Mouse (Mus musculus) liver, embryonic 11.5 days (tissue): ENCODE results near the gene Fam71e1. TPM values are rescaled to one million over a fixed set of nuclear protein-coding genes. Genes with fewer than 3 reads are reported as not detected.

Source experiments
- ATAC-seq: fragments of 200-750 bp; cut with Nextera tagmentation; replicated peaks from 2 replicates; pipeline ENCODE4 v1.8.0; 2017; ENCODE audit warnings: moderate number of reproducible peaks, mild to moderate bottlenecking, moderate TSS enrichment, moderate library complexity; ENCODE audit not compliant: low FRiP score
- DNase-seq: peaks from one replicate; pipeline ENCODE4 v3.0.0-alpha.2; 2017; ENCODE audit warnings: low spot score
- H3K27ac ChIP-seq: fragments of 300-500 bp; sonication (generic); 2 replicates; pipeline ENCODE4 v1.5.1; 2014; ENCODE audit warnings: mild to moderate bottlenecking, low read depth, low read length, control low read depth
- H3K27me3 ChIP-seq: fragments of 300-500 bp; sonication (generic); replicated peaks from 2 replicates; pipeline ENCODE4 v1.6.1; 2014; ENCODE audit warnings: low read length, mixed read lengths; ENCODE audit not compliant: control insufficient read depth, insufficient read depth
- H3K36me3 ChIP-seq: fragments of 300-500 bp; sonication (generic); 2 replicates; pipeline ENCODE4 v1.6.1; 2014; ENCODE audit warnings: mild to moderate bottlenecking, low read length, moderate library complexity, mixed read lengths; ENCODE audit not compliant: control insufficient read depth, insufficient read depth
- H3K4me1 ChIP-seq: fragments of 300-500 bp; sonication (generic); replicated peaks from 2 replicates; pipeline ENCODE4 v1.6.1; 2014; ENCODE audit warnings: low read length, mixed read lengths; ENCODE audit not compliant: control insufficient read depth, insufficient read depth
- H3K4me2 ChIP-seq: fragments of 300-500 bp; sonication (generic); 2 replicates; pipeline ENCODE4 v1.6.1; 2014; ENCODE audit warnings: mild to moderate bottlenecking, control low read depth, moderate library complexity
- H3K4me3 ChIP-seq: fragments of 300-500 bp; sonication (generic); 2 replicates; pipeline ENCODE4 v1.5.1; 2014; ENCODE audit warnings: low read depth, low read length, control low read depth
- H3K9ac ChIP-seq: fragments of 300-500 bp; sonication (generic); 2 replicates; pipeline ENCODE4 v1.6.1; 2014; ENCODE audit warnings: low read depth, low read length, control low read depth
- H3K9me3 ChIP-seq: fragments of 300-500 bp; sonication (generic); 2 replicates; pipeline ENCODE4 v1.6.1; 2016; ENCODE audit warnings: low read length, inconsistent platforms, mixed read lengths; ENCODE audit not compliant: control insufficient read depth
- WGBS: fragments of 180-500 bp; shearing (Covaris S2); extraction: QIAGEN DNeasy Blood & Tissue Kit; methylation state at CpG from one replicate; pipeline ENCODE4 v1.1.7; 2014; 5-methylcytosine and 5-hydroxymethylcytosine counted together
- polyA plus RNA-seq: library from polyadenylated mRNA; unstranded; fragments of >200 nt; fragmentation: Nextera tagmentation; extraction: Ambion mirVana; gene quantifications from 2 replicates; pipeline ENCODE4 v1.2.1, GENCODE M21; 2014

Gene Fam71e1
- polyA plus RNA-seq, 1 experiment from 2014 or later: 5.9 TPM

DNA sequence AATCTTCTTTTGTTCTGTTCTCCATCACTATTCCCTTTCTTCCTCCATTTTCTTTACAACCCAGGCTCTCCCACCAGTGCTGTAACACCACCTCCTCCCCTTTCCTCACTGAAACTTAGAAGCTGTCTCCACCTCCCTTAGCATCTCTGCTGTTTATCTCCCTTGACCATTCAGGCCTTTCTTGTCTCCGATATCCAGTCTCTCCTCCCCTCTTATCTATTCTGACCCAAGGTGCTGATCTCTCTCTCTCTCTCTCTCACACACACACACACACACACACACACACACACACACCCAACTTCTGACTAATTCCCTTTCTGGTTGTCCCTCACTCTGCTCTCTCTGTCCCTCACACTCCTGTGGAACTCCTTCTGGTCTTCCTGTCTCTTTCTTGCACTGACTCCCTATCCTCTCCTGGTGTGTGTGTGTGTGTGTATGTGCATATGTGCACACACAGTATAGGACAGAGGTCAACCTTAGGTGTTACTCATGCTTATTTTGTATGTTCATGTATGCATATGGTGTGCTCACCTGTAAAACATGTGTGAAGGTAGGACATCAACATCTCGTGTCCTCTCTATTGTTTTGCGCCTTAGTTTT is 13.4 kb upstream of the Fam71e1 start:
- WGBS: 50% methylated on average over 3 of the region's 3 CpGs
- DNase-seq (no peak), ATAC-seq (peak; percentile 93)
- Histone ChIP-seq H3K27me3 (peaks cover 36% of the 10 kb centered on the region), H3K4me2 (peak overlapping the region; percentile 56), H3K9ac (peak overlapping the region; percentile 53), H3K36me3 (no peaks in the 10 kb centered on the region), H3K27ac (peak overlapping the region; percentile 82), H3K4me1 (peaks cover 11% of the 10 kb centered on the region), H3K9me3 (no peaks in the 10 kb centered on the region), H3K4me3 (no peak overlapping the region)

DNA sequence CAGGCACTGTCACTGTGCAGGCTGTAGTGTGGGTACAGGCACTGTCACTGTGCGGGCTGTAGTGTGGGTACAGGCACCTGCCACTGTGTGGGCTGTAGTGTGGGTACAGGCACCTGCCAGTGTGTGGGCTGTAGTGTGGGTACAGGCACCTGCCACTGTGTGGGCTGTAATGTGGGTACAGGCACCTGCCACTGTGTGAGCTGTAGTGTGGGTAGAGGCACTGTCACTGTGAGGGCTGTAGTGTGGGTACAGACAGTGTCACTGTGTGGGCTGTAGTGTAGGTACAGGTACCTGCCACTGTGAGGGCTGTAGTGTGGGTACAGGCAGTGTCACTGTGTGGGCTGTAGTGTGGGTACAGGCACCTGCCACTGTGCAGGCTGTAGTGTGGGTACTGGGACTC is 12.3 kb upstream of the Fam71e1 start:
- Histone ChIP-seq H3K27me3 (peaks cover 26% of the 10 kb centered on the region), H3K4me3 (no peak overlapping the region), H3K4me2 (no peak overlapping the region), H3K36me3 (peaks cover 3% of the 10 kb centered on the region; the same call in 1 of the 2 replicates), H3K4me1 (peaks cover 11% of the 10 kb centered on the region), H3K27ac (peak overlapping the region; percentile 48; the same call in 1 of the 2 replicates), H3K9ac (no peak overlapping the region), H3K9me3 (no peaks in the 10 kb centered on the region)
- ATAC-seq (no peak), DNase-seq (no peak)
- WGBS: 75% methylated on average over 1 of the region's 1 CpGs

- H3K9ac ChIP-seq: no peak overlapping the region
- DNase-seq (peak; percentile 78), ATAC-seq (peak; percentile 17; the same call in 1 of the 2 replicates)
- 36% methylated on average over 5 of the region's 5 CpGs for WGBS
- peaks cover 18% of the 10 kb centered on the region for H3K27me3 ChIP-seq
- peaks cover 11% of the 10 kb centered on the region for H3K4me1 ChIP-seq
- H3K9me3 ChIP-seq: no peaks in the 10 kb centered on the region
- H3K36me3 ChIP-seq: peaks cover 6% of the 10 kb centered on the region; the same call in 1 of the 2 replicates
- peak overlapping the region; percentile 48 for H3K27ac ChIP-seq
- H3K4me3 ChIP-seq: no peak overlapping the region
- H3K4me2 ChIP-seq: no peak overlapping the region
These were observed 11.4 kb upstream of the Fam71e1 start for GRCm38 (mm10) chr7:44484841-44485571.

DNA sequence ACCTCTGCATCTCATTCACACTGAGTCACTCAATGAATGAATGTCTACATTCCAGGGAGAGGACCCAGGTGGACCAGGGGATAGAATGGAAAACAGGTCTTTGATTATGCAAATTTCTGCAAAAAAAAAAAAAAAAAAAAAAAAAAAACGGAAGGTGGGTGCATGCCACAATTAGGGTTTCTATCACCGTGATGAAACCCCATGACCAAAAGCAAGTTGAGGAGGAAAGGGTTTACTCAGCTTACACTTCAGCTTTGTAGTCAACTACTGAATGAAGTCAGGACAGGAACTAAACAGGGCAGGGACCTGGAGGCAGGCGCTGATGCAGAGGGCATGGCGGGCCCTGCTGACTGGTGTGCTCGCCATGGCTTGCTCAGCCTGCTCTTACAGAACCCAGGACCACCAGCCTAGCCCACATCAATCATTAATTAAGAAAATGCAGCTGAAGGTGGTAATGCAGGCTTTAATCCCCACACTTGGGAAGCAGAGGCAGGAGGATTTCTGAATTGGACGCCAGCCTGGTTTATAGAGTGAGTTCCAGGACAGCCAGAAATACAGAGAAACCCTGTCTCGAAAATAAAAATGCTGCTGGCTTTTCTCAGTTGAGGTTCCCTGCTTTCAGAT is 10.7 kb upstream of the Fam71e1 start:
- H3K4me2 ChIP-seq: no peak overlapping the region
- H3K9me3 ChIP-seq: no peaks in the 10 kb centered on the region
- WGBS: 69% methylated on average over 6 of the region's 7 CpGs
- H3K36me3 ChIP-seq: peaks cover 11% of the 10 kb centered on the region; the same call in 1 of the 2 replicates
- peaks cover 11% of the 10 kb centered on the region for H3K27me3 ChIP-seq
- no peak overlapping the region for H3K4me3 ChIP-seq
- no peak overlapping the region for H3K27ac ChIP-seq
- H3K4me1 ChIP-seq: peaks cover 11% of the 10 kb centered on the region
- DNase-seq (no peak), ATAC-seq (no peak)
- H3K9ac ChIP-seq: no peak overlapping the region

GRCm38 (mm10) chr7:44486927-44487575 is 9.3 kb upstream of the Fam71e1 start:
- ATAC-seq (no peak), DNase-seq (no peak)
- Histone ChIP-seq H3K4me1 (peaks cover 11% of the 10 kb centered on the region), H3K4me3 (no peak overlapping the region), H3K27me3 (peaks cover 5% of the 10 kb centered on the region), H3K9ac (no peak overlapping the region), H3K27ac (no peak overlapping the region), H3K36me3 (peaks cover 22% of the 10 kb centered on the region), H3K9me3 (no peaks in the 10 kb centered on the region), H3K4me2 (no peak overlapping the region)
- 68% methylated on average over 13 of the region's 13 CpGs for WGBS

DNA sequence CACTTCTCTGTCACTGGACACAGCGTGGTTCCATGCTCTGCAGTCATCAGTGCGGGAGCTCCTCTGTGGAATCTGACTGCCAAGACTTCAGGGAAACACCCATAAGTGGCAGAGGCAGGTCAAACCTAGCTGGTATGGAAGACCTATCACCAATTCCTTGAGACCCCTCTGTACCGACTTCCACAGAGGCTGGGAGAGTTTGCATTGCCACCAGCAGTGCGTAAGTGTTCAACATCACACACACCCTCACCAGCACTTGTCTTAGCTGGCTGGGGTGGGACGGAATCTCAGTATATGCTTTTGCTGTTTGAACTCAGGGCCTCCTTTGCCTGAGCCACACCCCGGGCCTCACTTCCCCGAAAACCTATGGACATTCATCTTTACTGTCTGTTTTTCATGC is 8.4 kb upstream of the Fam71e1 start:
- H3K27me3 ChIP-seq: no peaks in the 10 kb centered on the region
- no peak for DNase-seq
- no peak overlapping the region for H3K9ac ChIP-seq
- H3K27ac ChIP-seq: no peak overlapping the region
- H3K4me3 ChIP-seq: no peak overlapping the region
- H3K4me2 ChIP-seq: no peak overlapping the region
- no peaks in the 10 kb centered on the region for H3K9me3 ChIP-seq
- ATAC-seq: no peak
- H3K4me1 ChIP-seq: 0 out of 2 replicates have a peak, but pooled peaks cover 4% of the 10 kb centered on the region
- H3K36me3 ChIP-seq: peaks cover 24% of the 10 kb centered on the region
- WGBS: 85% methylated on average over 7 of the region's 7 CpGs

DNA sequence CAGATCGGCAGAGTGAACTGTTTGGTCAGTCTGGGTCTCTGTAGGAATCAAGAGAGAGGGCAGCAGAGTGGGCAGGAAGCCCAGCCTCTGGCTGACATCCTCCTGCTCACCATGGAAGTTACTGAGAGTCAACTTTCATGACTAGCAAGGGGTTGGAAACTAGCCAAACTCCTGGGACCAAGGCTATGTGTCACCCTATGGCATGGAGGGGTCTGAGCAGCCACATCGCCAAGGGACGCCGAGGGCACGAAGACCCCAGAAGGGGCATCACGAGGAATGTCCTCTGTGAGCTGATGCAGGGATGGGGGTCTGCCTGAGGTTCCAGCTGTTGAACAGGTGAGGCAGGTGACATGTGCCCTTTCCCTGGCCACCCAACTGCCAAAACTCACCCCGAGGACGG is 7.8 kb upstream of the Fam71e1 start:
- H3K27me3 ChIP-seq: no peaks in the 10 kb centered on the region
- H3K27ac ChIP-seq: no peak overlapping the region
- no peaks in the 10 kb centered on the region for H3K4me1 ChIP-seq
- ATAC-seq (no peak), DNase-seq (no peak)
- no peak overlapping the region for H3K9ac ChIP-seq
- no peak overlapping the region for H3K4me2 ChIP-seq
- peaks cover 24% of the 10 kb centered on the region for H3K36me3 ChIP-seq
- WGBS: 92% methylated on average over 8 of the region's 8 CpGs
- no peak overlapping the region for H3K4me3 ChIP-seq
- no peaks in the 10 kb centered on the region for H3K9me3 ChIP-seq

- Histone ChIP-seq H3K27ac (no peak overlapping the region), H3K4me3 (no peak overlapping the region), H3K9me3 (no peaks in the 10 kb centered on the region), H3K4me1 (peaks cover 6% of the 10 kb centered on the region; the same call in 1 of the 2 replicates), H3K4me2 (no peak overlapping the region), H3K9ac (no peak overlapping the region), H3K36me3 (peaks cover 26% of the 10 kb centered on the region), H3K27me3 (no peaks in the 10 kb centered on the region)
- WGBS: 96% methylated on average over 4 of the region's 4 CpGs
- no peak for DNase-seq
- no peak; the same call in 1 of the 2 replicates for ATAC-seq
These were observed 6.1 kb upstream of the Fam71e1 start for GRCm38 (mm10) chr7:44490281-44490680.
